9 mouse cellular contexts compared by ENCODE assay signal in the genomic region with DNA sequence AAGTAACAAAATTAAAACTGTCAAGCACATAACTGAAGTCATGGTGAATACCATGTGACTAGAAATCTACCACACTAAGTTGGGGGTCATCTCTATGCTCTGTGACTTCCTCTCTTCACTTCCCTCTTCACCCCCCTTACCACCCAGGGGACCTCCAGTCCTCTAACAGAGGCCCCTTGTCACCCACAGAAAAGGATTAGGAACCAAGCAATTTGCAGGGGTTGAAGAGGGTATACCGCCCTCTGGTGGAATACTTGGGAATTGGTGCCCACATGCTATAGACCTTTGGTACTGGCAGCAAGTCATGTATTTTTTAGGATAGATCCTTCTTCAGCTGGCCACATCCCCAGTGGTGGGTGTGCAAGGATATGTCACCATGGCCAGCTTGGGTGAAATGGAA. TPM values are rescaled to one million over a fixed set of nuclear protein-coding genes. Genes with fewer than 3 reads are reported as not detected.
DNase-seq lines count a peak whose midpoint lies in the region; ATAC-seq lines count a peak whose summit lies in the region.
"Had no signal": no experiment of that assay in that cellular context is flagged by ENCODE, and none has a peak within 500 bp of the region (broad histone marks: within the 10 kb centered on the region; RNA-seq: fewer than 3 reads in every experiment).

No protein-coding gene starts in this region.

- H3K9ac ChIP-seq in heart, embryonic 12.5 days, result no peak overlapping the region
- no peak overlapping the region for H3K9ac ChIP-seq in embryonic facial prominence, embryonic 14.5 days (ENCODE audit: low read depth, low read length)

- H3K27me3 ChIP-seq in heart, embryonic 12.5 days (replicated peaks), result no peaks in the 10 kb centered on the region
- H3K27me3 ChIP-seq in embryonic facial prominence, embryonic 14.5 days (replicated peaks; ENCODE audit: control insufficient read depth, insufficient read depth, low read length), result no peaks in the 10 kb centered on the region

- no peak for ATAC-seq in heart, embryonic 12.5 days (ENCODE audit: insufficient number of reproducible peaks, low FRiP score)
- peak; percentile 19; the same call in 1 of the 2 replicates for ATAC-seq in embryonic facial prominence, embryonic 14.5 days (ENCODE audit: low read depth)
- ATAC-seq in megakaryocyte progenitor cell, adult 5-6 weeks (replicated peaks; ENCODE audit: poor library complexity), result peak; percentile 97

- intact Hi-C loops in heart, postnatal 14 days (cut with DNase I), result loop anchor here (5.0 kb wide), 1 partner anchor 64 kb away; no protein-coding TSS in a partner anchor

- H3K4me1 ChIP-seq in heart, embryonic 12.5 days (replicated peaks), result no peaks in the 10 kb centered on the region
- H3K4me1 ChIP-seq in embryonic facial prominence, embryonic 14.5 days (ENCODE audit: control insufficient read depth, insufficient read depth, low read length), result no peaks in the 10 kb centered on the region

- H3K36me3 ChIP-seq in heart, embryonic 12.5 days, result no peaks in the 10 kb centered on the region
- no peaks in the 10 kb centered on the region for H3K36me3 ChIP-seq in embryonic facial prominence, embryonic 14.5 days (ENCODE audit: control insufficient read depth, insufficient read depth, low read length)

- H3K4me2 ChIP-seq in heart, embryonic 12.5 days, result no peak overlapping the region
- no peak overlapping the region for H3K4me2 ChIP-seq in embryonic facial prominence, embryonic 14.5 days (ENCODE audit: low read depth, low read length)

- peak; percentile 95 for DNase-seq in heart, adult 11 months
- DNase-seq in adrenal gland, postnatal 14 days, result peak; percentile 80
- peak; percentile 44 for DNase-seq in embryonic facial prominence, embryonic 14.5 days (ENCODE audit: low spot score)
- peak; percentile 64 to 77 for DNase-seq in heart, postnatal 14 days
- DNase-seq in left cerebral cortex, adult 11 months (ENCODE audit: low spot score), result peak; percentile 55
- peak; percentile 68 for DNase-seq in right cerebral cortex, postnatal 4 days

- no peak overlapping the region for H3K4me3 ChIP-seq in heart, embryonic 12.5 days
- H3K4me3 ChIP-seq in embryonic facial prominence, embryonic 14.5 days (ENCODE audit: low read depth, low read length), result no peak overlapping the region

- H3K9me3 ChIP-seq in heart, embryonic 12.5 days (replicated peaks), result no peaks in the 10 kb centered on the region
- H3K9me3 ChIP-seq in embryonic facial prominence, embryonic 14.5 days (ENCODE audit: control insufficient read depth, low read length), result no peaks in the 10 kb centered on the region

- no peak overlapping the region for H3K27ac ChIP-seq in heart, embryonic 12.5 days (ENCODE audit: poor library complexity, severe bottlenecking)
- no peak overlapping the region for H3K27ac ChIP-seq in embryonic facial prominence, embryonic 14.5 days (replicated peaks; ENCODE audit: low read depth, low read length)
- H3K27ac ChIP-seq: macrophage had no signal

- 0% methylated on average over 1 of the region's 1 CpGs for WGBS in heart, embryonic 12.5 days
- WGBS in embryonic facial prominence, embryonic 14.5 days, result 0% methylated on average over 1 of the region's 1 CpGs

RNA-seq across cellular contexts. Expression of gene Pttg1, which starts 14.6 kb away (rescaled TPM):
- 117 and 121 TPM in 2 replicates for polyA plus RNA-seq in heart, embryonic 12.5 days (2016; fragmentation: Nextera tagmentation; extraction: Ambion mirVana)
- total RNA-seq in adrenal gland, postnatal 14 days (2021), result 48.0 and 48.2 TPM in 2 replicates
- polyA plus RNA-seq in embryonic facial prominence, embryonic 14.5 days (2014; fragmentation: Nextera tagmentation; extraction: Ambion mirVana), result 71.3 and 83.2 TPM in 2 replicates
- total RNA-seq in heart, postnatal 14 days (2021), result 10 to 100 TPM; 55.6 to 58.5 TPM
- total RNA-seq in megakaryocyte progenitor cell, adult 5-6 weeks (2015), result 47.0 and 54.2 TPM in 2 replicates
- 47.9 and 52.5 TPM in 2 replicates for total RNA-seq in megakaryocyte progenitor cell, adult 5-6 weeks (2017)

RNA-seq across cellular contexts. Expression of gene Slu7, which starts 22.1 kb away (rescaled TPM):
- polyA plus RNA-seq in heart, embryonic 12.5 days (2016; fragmentation: Nextera tagmentation; extraction: Ambion mirVana), result 42.1 and 44.3 TPM in 2 replicates
- total RNA-seq in adrenal gland, postnatal 14 days (2021), result 39.9 and 43.4 TPM in 2 replicates
- 46.2 and 54.1 TPM in 2 replicates for polyA plus RNA-seq in embryonic facial prominence, embryonic 14.5 days (2014; fragmentation: Nextera tagmentation; extraction: Ambion mirVana)
- 10 to 100 TPM; 28.4 to 29.0 TPM for total RNA-seq in heart, postnatal 14 days (2021)
- total RNA-seq in megakaryocyte progenitor cell, adult 5-6 weeks (2015), result 27.5 and 30.5 TPM in 2 replicates
- 66.0 and 73.7 TPM in 2 replicates for total RNA-seq in megakaryocyte progenitor cell, adult 5-6 weeks (2017)

Comparison
In these comparisons a context has a peak if more than half of its experiments do, and no peak if none do; other contexts are left out.
1. DNase-seq: peak in every context shown above with its lines; median percentile 95 in heart, adult 11 months; 80 in adrenal gland, postnatal 14 days; 70 in heart, postnatal 14 days; 68 in right cerebral cortex, postnatal 4 days; 55 in left cerebral cortex, adult 11 months; 44 in embryonic facial prominence, embryonic 14.5 days.